Mouse (Mus musculus) CH12.LX (cell line): ENCODE data around the gene Pkdrej. TPM values are rescaled to one million over a fixed set of nuclear protein-coding genes. Genes with fewer than 3 reads are reported as not detected.
"Not testable (repeated sequence)": the region's sequence is repeated elsewhere in the genome, so short reads cannot be mapped to it uniquely, and the experiment has no call there.

ENCODE experiments used
- DNase-seq: peaks from one replicate; pipeline ENCODE4 v3.0.0-alpha.2; 2013; ENCODE audit errors: extremely low read depth
- H3K27ac ChIP-seq: 2 replicates; pipeline ENCODE4 v1.5.1; 2012; ENCODE audit warnings: low read depth, mild to moderate bottlenecking, control low read depth, moderate library complexity; ENCODE audit not compliant: insufficient read depth
- H3K27me3 ChIP-seq: replicated peaks from 2 replicates; pipeline ENCODE3; 2012; ENCODE audit warnings: inconsistent platforms
- H3K36me3 ChIP-seq, 2 experiments: replicated peaks in 1 of 2; 2 replicates each; pipeline versions ENCODE3 to v1.6.1; 2012; ENCODE audit warnings: inconsistent platforms in 1 of 2, low read length in 1 of 2, mild to moderate bottlenecking in 1 of 2, mixed read lengths in 1 of 2, moderate library complexity in 1 of 2; ENCODE audit not compliant: control insufficient read depth in 1 of 2, insufficient read depth in 1 of 2
- H3K4me1 ChIP-seq, 2 experiments: 2 replicates each; pipeline ENCODE4 v1.6.1; 2012; ENCODE audit warnings: inconsistent platforms in 1 of 2, moderate library complexity in 1 of 2; ENCODE audit not compliant: insufficient read depth in 2 of 2, control insufficient read depth in 1 of 2
- H3K4me2 ChIP-seq: 2 replicates; pipeline ENCODE4 v1.6.1; 2012; ENCODE audit warnings: low read depth, mild to moderate bottlenecking, control low read depth; ENCODE audit not compliant: poor library complexity, insufficient read depth, severe bottlenecking
- H3K4me3 ChIP-seq, 3 experiments: fragments of 150-350 bp in 1 of 3; sonication (generic) in 1 of 3; replicated peaks in 1 of 3; 2 replicates each; pipeline versions ENCODE3 to v1.5.1; 2011 to 2012; ENCODE audit warnings: low read depth in 2 of 3, low read length in 2 of 3, mild to moderate bottlenecking in 2 of 3, moderate library complexity in 2 of 3, control low read depth in 1 of 3, improper control_type of control experiment in 1 of 3, inconsistent platforms in 1 of 3, mixed read lengths in 1 of 3; ENCODE audit not compliant: poor library complexity in 1 of 3
- H3K79me2 ChIP-seq: replicated peaks from 2 replicates; pipeline ENCODE4 v1.6.1; 2012; ENCODE audit warnings: mild to moderate bottlenecking, moderate library complexity; ENCODE audit not compliant: control insufficient read depth, poor library complexity, insufficient read depth, severe bottlenecking; ENCODE audit errors: extremely low read depth
- H3K9ac ChIP-seq: 2 replicates; pipeline ENCODE4 v1.6.1; 2012; ENCODE audit warnings: low read depth, mild to moderate bottlenecking, control low read depth, moderate library complexity; ENCODE audit not compliant: insufficient read depth
- H3K9me3 ChIP-seq: replicated peaks from 2 replicates; pipeline ENCODE3; 2012; ENCODE audit warnings: low read length, inconsistent platforms, mixed read lengths
- CTCF ChIP-seq, 2 experiments: IDR thresholded peaks in 1 of 2; conservative IDR thresholded peaks in 1 of 2; 2 replicates each; pipeline ENCODE4 v1.5.1; 2011 to 2012; ENCODE audit warnings: low read depth in 2 of 2, low read length in 2 of 2, improper control_type of control experiment in 1 of 2, inconsistent platforms in 1 of 2, mild to moderate bottlenecking in 1 of 2, moderate library complexity in 1 of 2
- EP300 ChIP-seq: IDR thresholded peaks from 2 replicates; pipeline ENCODE4 v1.6.1; 2011; ENCODE audit warnings: low read length, improper control_type of control experiment
- ETS1 ChIP-seq: conservative IDR thresholded peaks from 2 replicates; pipeline ENCODE4 v1.6.1; 2012; ENCODE audit warnings: low read depth, mild to moderate bottlenecking, inconsistent platforms, low read length, improper control_type of control experiment, moderate library complexity
- JUN ChIP-seq: IDR thresholded peaks from 2 replicates; pipeline ENCODE4 v1.6.1; 2011; ENCODE audit warnings: low read depth, mild to moderate bottlenecking, low read length, improper control_type of control experiment, moderate library complexity; ENCODE audit not compliant: insufficient read depth
- MEF2A ChIP-seq: IDR thresholded peaks from 2 replicates; pipeline ENCODE4 v1.6.1; 2014; ENCODE audit warnings: low read depth, mild to moderate bottlenecking, inconsistent platforms, low read length, improper control_type of control experiment, borderline replicate concordance
- NRF1 ChIP-seq: IDR thresholded peaks from 2 replicates; pipeline ENCODE4 v1.6.1; 2014; ENCODE audit warnings: low read depth, mild to moderate bottlenecking, inconsistent platforms, low read length, improper control_type of control experiment, moderate library complexity
- RAD21 ChIP-seq: IDR thresholded peaks from 2 replicates; pipeline ENCODE4 v1.6.1; 2011; ENCODE audit warnings: low read depth, mild to moderate bottlenecking, low read length, improper control_type of control experiment, moderate library complexity
- SMC3 ChIP-seq: IDR thresholded peaks from 2 replicates; pipeline ENCODE4 v1.6.1; 2011; ENCODE audit warnings: low read depth, low read length, improper control_type of control experiment
- TCF12 ChIP-seq: IDR thresholded peaks from 2 replicates; pipeline ENCODE4 v1.6.1; 2014; ENCODE audit warnings: low read depth, mild to moderate bottlenecking, inconsistent platforms, low read length, improper control_type of control experiment
- ZC3H11A ChIP-seq: IDR thresholded peaks from 2 replicates; pipeline ENCODE4 v1.6.1; 2012; ENCODE audit warnings: low read depth, mild to moderate bottlenecking, inconsistent platforms, low read length, improper control_type of control experiment
- ZKSCAN1 ChIP-seq: IDR thresholded peaks from 2 replicates; pipeline ENCODE4 v1.6.1; 2012; ENCODE audit warnings: low read depth, inconsistent platforms, low read length, improper control_type of control experiment, borderline replicate concordance
- ZNF384 ChIP-seq: IDR thresholded peaks from 2 replicates; pipeline ENCODE4 v1.6.1; 2012; ENCODE audit warnings: low read depth, low read length, improper control_type of control experiment, inconsistent platforms
- dilution Hi-C: fragments of 300-500 bp; cut with MboI; formaldehyde crosslinking; loops from 2 replicates; pipeline ENCODE4 v1.14.3; 2020; ENCODE audit warnings: low sequenced_read_pairs; ENCODE audit not compliant: extremely low pct_unique_long_range_greater_than_20kb, extremely low pct_ligation_motif_present
- in situ Hi-C: fragments of 300-500 bp; cut with MboI; formaldehyde crosslinking; loops from 3 replicates; pipeline ENCODE4 v1.14.3; 2019; ENCODE audit warnings: low sequenced_read_pairs, low pct_ligation_motif_present, low pct_unique_long_range_greater_than_20kb, mixed read lengths
- polyA plus RNA-seq: library from polyadenylated mRNA; unstranded; fragments of >175 nt; gene quantifications from 2 replicates; pipeline ENCODE4 v1.2.1, GENCODE M21; 2012; ENCODE audit warnings: low read depth; ENCODE audit not compliant: insufficient read length
- total RNA-seq, 2 experiments: library from RNA; depleted of rRNA; stranded (reverse); fragments of 300-350 nt in 1 of 2; fragments of >200 nt in 1 of 2; gene quantifications; 2 replicates each; pipeline ENCODE4 v1.2.3; 2012 to 2014

Gene Pkdrej
- total RNA-seq (2012; rRNA removed): not detected in 2 replicates
- not detected in 2 replicates for total RNA-seq (2014; rRNA removed)
- not detected in 2 replicates for polyA plus RNA-seq

DNA sequence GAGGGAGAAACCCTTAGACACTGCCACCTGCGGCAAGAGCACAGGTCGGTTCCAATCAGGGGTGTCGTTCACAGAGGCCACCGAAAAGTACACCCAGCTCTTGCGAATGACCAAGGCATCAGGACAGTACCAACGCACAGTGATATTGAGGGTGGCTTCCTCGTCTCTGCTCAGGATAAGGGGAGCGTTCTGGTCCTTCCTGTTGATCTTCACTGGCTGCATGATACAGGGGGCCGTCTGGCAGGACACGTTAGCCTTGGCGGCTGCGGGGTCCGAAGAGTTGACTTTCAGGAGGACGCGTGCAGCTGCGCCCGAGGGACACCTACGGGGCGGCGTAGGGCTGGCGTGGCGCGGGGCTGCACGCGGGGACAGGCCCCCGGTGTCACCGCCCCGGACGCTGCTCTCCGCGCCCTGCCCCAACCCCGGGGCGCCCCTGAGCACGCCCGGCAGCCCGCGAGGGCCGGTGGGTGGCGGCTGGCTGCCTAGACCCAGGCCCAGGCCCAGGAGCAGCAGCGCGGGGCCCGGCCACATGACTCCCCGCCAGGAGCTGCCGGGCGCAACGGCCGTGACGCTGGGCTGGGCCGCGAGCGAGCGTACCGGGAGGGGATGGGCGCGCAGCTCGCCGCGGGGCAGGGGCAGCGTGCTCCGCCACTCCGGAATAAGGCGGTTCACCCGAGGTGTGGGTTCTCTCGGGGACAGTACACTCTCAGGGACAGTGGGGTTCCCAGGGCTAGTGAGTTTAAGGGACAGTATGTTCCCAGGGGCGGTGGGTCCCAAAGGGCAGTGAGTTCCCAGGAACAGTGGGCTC is at the start of gene Pkdrej:
Gene Pkdrej (minus strand): TSS at position 532 of the 808 bp plus-strand sequence.
- no peak within 1 kb of the TSS for H3K4me2 ChIP-seq
- no peaks in the 10 kb centered on the region for H3K4me1 ChIP-seq
- peaks cover 66% of the 10 kb centered on the region for H3K27me3 ChIP-seq
- no peaks in the 10 kb centered on the region for H3K79me2 ChIP-seq
- no peak within 1 kb of the TSS for H3K9ac ChIP-seq
- H3K27ac ChIP-seq: no peak within 1 kb of the TSS
- dilution Hi-C loops (no loop called here), in situ Hi-C loops (no loop called here)
- no peak for DNase-seq
- TF ChIP-seq RAD21 (no peak), ZC3H11A (no peak), NRF1 (no peak), MEF2A (no peak), EP300 (no peak), CTCF (conservative IDR thresholded peaks at IDR 0.05 in 1 of 2, IDR thresholded peaks at IDR 0.05 in 1 of 2; ENCODE audit: low read depth in 2 of 2, low read length in 2 of 2) (no peak), ETS1 (no peak), ZKSCAN1 (no peak)
- no peaks in the 10 kb centered on the region for H3K9me3 ChIP-seq
- no peak within 1 kb of the TSS for H3K4me3 ChIP-seq
- H3K36me3 ChIP-seq: no peaks in the 10 kb centered on the region

DNA sequence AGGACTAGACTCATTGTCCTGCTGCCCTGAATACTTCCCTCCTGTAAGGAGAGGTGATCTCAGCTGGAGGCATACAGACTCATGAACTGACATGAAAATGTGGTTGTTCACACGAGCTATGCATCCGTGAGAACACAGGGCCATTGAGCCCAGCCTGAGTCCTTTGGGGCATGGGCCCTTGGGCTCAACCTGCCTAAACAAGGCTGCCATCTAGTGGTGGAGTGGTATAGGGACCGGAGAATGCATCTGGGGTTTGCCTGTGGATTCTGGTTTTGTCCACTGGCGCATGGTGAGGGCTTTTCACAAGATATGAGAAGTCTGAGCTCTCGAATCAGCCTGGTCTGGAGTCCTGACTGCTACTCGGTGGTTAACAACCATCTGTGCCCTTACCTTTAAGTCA is 46.2 kb upstream of the Pkdrej start:
- no peak overlapping the region for H3K9ac ChIP-seq
- H3K79me2 ChIP-seq: peaks cover 3% of the 10 kb centered on the region; the same call in 1 of the 2 replicates
- DNase-seq: peak; percentile 73
- H3K27ac ChIP-seq: no peak overlapping the region
- peak; percentile 73 for TF ChIP-seq RAD21
- peak; percentile 67 for TF ChIP-seq SMC3
- no peak for TF ChIP-seq TCF12
- peak; percentile 87 for TF ChIP-seq CTCF (conservative IDR thresholded peaks at IDR 0.05 in 1 of 2, IDR thresholded peaks at IDR 0.05 in 1 of 2; ENCODE audit: low read depth in 2 of 2, low read length in 2 of 2)
- TF ChIP-seq ZNF384: no peak
- no peak for TF ChIP-seq JUN
- H3K4me1 ChIP-seq: 0 out of 4 replicates have a peak, but pooled peaks cover 0 to 3% of the 10 kb centered on the region in 2 experiments
- in situ Hi-C loops: no loop called here
- dilution Hi-C loops: no loop called here
- no peak overlapping the region for H3K4me2 ChIP-seq
- H3K4me3 ChIP-seq: no peak overlapping the region
- no peaks in the 10 kb centered on the region for H3K9me3 ChIP-seq
- H3K36me3 ChIP-seq: peaks cover 91 to 95% of the 10 kb centered on the region in 2 experiments
- no peaks in the 10 kb centered on the region for H3K27me3 ChIP-seq

DNA sequence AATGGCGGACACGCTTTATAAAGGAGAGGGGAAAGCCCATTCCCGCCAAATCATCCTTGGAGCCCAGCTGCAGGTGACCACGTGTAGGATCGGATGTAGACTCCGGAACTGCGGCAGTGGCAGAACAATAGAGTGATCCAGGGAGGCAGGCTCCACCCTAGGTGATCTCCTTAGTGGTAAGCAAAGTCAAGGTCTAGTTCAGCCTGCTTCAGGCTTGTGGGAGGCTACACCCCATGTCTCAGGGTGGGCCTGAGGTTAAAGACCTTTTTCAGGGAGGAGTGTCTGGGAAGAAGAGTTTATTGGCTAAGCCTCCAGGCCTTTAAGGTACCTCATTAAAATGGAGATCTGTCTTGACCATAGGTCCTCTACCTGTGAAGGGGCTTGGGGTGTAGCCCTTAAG is 44.4 kb upstream of the Pkdrej start:
- H3K9ac ChIP-seq, H3K27ac ChIP-seq, H3K27me3 ChIP-seq, H3K4me2 ChIP-seq, DNase-seq, H3K4me3 ChIP-seq, H3K9me3 ChIP-seq, dilution Hi-C loops, in situ Hi-C loops: not testable (repeated sequence)
- Histone ChIP-seq H3K4me1 (peaks cover 0 to 19% of the 10 kb centered on the region in 2 experiments; a peak in 2 of 4 replicates), H3K79me2 (peaks cover 20% of the 10 kb centered on the region), H3K36me3 (peaks cover 83 to 94% of the 10 kb centered on the region in 2 experiments)
